Mouse (Mus musculus) embryo, embryonic 11 days (tissue): ENCODE data around the gene Trim27.

ENCODE experiments used
- DNase-seq: peaks from one replicate; pipeline ENCODE4 v3.0.0-alpha.2; 2015

Trim27 gene

GRCm38 (mm10) chr13:21172241-21173027 is 6.8 kb upstream of the Trim27 start:
- DNase-seq, result peak; percentile 86

- DNase-seq, result peak; percentile 87
Measured at GRCm38 (mm10) chr13:21173072-21173471, 6.2 kb upstream of the Trim27 start.

GRCm38 (mm10) chr13:21176733-21177132 is 2.5 kb upstream of the Trim27 start:
- no peak for DNase-seq

- no peak for DNase-seq
Measured at GRCm38 (mm10) chr13:21177657-21178056, 1.6 kb upstream of the Trim27 start.

DNA sequence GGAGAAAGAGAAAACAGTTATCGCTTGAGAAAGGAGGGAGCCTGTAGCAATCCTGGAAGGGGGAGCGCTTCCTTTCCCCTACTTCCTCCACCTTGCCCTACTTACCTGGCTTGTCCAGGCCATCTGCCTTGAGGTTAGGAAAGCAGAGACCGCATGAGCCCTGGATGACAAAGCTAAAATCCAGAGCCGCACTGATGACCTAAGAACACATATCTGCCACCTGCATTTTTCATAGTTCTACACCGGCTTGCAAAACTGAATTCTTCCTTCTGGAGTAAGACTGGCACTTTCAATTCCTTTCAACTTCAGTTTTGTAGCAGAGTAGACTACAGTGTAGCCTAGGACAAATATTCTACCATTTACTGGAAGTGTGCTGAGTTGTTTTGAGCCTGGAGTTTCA is 881 bp upstream of the Trim27 start:
- no peak for DNase-seq

DNA sequence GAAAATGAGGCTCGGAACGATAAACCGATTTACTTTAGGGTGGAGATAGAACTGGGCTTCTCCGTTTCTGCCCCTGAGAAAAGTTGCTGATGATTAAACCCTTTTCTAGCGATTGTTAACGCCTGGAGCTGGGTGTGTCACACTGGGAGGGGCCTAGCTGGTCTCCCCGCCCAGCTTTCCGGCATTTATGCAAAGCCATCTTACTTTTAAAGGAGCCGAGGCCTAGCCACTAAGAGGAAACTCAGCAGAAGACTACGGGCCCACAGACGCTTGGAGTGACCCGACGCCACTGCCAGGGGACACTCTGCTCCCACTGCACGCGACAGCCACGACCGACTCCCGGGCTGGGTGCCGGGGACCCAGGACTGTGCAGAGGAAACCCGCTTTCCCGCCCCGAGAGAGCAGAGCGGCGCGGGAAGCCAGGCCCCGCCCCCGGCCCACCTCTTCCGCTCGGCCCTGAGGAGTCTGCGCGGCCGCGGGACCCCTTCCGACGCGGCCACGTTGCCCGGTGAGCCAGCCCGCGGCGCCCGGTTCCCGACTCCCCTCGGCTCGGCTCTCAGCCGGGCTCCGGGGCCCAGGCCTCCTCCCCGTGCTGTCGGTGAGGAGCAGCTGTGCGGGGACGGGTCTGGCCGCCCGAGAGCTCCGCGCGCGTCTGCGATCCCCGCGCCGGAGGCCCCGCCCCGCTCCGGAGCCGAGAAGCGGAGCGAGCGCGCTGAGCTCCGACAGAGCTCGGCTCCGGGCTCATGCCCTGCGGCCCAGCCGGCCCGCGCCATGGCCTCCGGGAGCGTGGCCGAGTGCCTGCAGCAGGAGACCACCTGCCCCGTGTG is 692 bp downstream of the Trim27 start:
- peak; percentile 93 for DNase-seq

DNA sequence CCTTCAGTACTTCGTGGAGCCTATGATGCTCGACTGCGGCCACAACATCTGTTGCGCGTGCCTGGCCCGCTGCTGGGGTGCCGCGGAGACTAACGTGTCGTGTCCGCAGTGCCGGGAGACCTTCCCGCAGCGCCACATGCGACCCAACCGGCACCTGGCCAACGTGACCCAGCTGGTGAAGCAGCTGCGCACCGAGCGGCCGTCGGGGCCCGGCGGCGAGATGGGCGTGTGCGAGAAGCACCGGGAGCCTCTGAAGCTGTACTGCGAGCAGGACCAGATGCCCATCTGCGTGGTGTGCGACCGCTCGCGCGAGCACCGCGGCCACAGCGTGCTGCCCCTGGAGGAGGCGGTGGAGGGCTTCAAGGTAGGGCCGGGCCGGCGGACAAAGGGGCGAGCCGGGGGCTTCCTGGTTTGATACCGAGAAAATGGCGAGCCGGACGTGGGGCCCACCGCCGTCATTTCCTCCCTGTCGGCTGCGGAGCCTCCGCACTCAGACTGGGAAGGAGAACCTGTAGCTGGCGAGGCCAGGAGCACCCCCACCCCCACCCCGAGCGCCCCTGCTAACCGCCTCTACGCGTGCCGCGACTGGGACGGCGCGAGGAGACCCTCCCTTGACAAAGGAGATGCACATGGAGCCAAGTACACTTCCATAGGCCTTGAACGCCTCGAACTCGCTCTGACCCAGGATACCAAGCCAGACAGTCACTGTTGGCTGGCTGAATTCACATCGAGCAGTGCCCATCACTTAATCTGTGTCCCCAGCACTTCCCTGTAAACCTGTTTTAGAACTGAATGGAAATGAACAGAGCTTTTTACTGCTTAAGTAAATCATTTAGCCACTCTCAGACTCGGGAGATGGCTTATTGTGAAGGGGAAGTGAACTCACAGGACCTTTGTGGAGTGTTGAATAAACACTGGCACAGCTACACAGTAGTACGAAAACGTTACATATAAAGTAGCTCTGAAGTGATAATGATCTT is 1.6 kb downstream of the Trim27 start:
- DNase-seq, result peak; percentile 78

GRCm38 (mm10) chr13:21181996-21182395 is 2.8 kb downstream of the Trim27 start:
- DNase-seq, result no peak

GRCm38 (mm10) chr13:21183066-21183465 is 3.8 kb downstream of the Trim27 start:
- DNase-seq, result no peak

DNA sequence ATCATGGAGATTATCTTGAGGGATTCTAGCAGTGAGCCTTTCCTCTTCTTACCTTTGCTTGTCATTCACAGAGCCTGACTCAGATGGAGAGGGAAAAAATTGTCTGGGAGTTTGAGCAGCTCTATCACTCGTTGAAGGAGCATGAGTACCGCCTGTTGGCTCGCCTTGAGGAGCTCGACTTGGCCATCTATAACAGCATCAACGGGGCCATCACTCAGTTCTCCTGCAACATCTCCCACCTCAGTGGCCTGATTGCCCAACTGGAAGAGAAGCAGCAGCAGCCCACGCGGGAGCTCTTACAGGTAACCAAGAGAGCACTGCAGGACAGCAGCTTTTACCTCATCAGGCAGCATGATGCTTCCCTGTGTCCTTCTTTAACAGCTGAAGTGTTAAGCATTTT is 4.4 kb downstream of the Trim27 start:
- no peak for DNase-seq

GRCm38 (mm10) chr13:21185521-21185920 is 6.3 kb downstream of the Trim27 start:
- no peak for DNase-seq

GRCm38 (mm10) chr13:21195406-21196228 is 16.4 kb downstream of the Trim27 start:
- DNase-seq, result no peak

- DNase-seq, result no peak
Measured at GRCm38 (mm10) chr13:21197721-21198120, 18.5 kb downstream of the Trim27 start.

DNA sequence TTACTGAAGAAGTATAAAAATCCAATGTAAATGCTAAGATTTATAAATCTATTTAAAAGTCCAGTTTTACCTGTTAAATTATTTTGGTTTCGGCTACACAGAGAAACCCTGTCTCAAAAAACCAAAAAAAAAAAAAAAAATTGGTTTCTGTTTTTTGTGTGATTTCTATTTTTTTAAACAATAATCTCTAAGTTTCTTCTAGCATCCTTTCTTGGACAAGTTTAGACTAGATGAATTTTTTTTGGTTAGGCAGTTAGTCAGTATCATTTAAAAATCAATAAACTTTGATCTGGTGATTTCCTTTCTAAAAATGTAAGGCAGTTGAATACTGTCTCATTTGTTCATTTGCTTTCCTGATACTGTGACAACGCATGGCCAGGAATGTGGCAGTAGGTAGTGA is 19.1 kb downstream of the Trim27 start:
- DNase-seq, result no peak

DNA sequence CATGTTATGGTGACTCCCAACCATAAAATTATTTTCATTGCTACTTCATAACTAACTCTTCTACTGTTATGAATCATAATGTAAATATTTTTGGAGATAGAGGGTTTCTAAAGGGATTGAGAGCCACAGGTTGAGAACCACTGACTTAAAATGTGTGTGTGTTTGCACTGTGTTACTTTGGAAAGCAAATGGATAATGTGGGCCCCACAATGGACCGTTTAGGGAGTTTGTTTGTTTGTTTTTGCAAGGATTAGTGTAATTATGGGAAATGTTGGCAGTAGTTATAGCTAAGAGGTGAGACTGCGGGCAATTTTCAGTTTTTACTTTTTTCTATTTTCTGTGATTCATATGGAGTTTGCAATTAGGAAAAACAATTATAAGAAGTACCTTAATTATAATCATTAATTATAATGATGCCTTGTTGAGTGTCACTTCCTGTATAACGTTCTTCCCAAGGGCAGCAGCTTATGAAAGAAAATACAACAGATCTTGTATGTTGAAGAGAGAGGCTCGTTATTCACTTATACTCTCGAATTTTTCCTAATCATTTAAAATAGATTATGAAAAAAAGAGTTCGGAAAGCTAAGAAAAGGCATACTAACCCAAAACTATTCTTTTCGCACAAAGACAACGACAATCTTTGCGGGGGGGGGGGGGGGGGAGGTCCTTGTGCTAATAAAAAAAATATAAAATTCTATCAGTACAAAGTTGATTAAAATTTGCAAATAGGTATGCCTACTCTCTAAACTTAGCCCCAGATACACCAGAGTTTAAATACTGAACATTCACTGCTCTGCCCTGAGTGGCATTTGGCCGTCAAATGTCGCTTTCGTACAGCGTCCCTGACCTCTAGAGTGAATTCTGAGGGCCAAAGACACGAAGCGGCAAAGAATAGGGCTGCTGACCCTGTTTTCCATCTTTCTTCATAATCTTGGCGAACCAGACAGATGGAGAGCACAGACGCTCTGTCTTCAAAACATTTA is 20.1 kb downstream of the Trim27 start:
- no peak for DNase-seq

DNA sequence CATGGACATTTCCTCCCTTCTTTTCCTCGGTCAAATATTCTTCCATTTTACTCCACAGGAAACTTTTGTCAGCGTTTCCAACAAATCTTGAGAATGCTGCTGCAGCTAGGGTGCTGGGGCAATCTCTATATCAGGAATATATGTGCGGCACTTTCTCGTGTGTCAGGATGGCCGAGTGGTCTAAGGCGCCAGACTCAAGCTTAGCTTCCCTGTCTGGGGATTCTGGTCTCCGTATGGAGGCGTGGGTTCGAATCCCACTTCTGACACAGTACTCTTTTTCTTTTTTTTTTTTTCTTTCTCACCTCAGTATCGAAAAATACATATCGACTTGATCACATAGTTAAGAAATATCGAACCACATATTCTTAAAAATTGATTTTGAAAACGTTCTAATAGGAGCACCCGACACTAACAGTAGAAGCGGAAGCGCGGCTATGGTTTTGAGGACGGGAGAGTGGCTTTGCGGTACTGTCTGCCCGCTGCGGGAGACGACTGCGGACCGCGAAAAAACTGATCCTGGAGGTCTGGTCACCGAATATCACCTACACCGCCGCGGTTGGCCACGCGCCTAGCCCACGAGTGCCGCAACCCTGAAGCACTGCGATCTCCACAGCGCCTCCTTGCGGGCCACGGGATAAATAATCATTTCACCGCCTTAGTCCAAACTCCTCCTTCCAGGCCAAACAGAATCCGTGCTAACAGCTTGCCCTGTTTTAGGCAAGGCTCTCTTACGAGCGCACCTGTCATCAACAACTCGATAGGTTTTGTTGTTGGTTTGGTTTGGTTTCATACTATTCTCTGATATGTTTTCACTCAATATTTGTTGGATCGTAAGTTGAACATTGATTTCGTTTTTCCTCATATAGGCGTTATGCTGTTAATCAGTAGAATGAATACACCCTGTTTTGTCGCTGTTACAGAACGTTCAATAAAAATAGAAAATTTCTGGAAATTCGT is 21.1 kb downstream of the Trim27 start:
- peak; percentile 92 for DNase-seq

DNA sequence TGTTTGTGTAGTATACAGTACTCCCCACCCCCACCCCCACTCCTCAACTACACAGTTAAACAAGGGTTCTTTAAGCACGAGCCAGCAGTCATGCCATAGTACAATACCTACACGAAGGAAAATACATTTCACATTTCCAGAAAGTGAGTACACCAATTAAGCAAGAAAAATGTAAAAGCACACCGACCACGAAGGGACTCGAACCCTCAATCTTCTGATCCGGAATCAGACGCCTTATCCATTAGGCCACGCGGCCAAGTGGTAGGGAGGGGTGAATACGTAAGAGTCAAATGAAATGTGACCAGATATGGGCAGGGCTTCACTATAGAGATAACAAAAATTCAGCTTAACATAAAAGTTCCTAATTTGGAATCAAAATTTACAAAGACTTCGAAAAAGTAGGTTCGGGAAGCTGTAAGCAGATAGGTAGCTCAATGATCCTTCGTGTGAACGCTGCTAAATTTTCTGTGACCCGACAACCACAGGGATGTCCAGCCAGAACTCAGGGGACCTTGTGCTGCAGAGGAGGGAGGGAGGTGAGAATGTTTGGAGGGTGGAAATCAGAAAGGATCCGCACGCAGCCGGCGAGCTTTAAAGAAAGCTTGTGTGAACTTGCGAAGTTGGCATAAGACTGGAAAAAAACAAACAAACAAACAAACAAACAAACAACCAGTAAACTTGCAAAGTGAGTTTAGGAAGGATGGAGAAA is 36.2 kb downstream of the Trim27 start:
- peak; percentile 81 for DNase-seq

- DNase-seq, result no peak
Measured at GRCm38 (mm10) chr13:21216781-21217180, 37.5 kb downstream of the Trim27 start.
